Mouse (Mus musculus): ENCODE data around the gene Skap1.
A peak's percentile ranks its signal among the peaks of the same experiment; 100 is the strongest.

Skap1 gene

DNA sequence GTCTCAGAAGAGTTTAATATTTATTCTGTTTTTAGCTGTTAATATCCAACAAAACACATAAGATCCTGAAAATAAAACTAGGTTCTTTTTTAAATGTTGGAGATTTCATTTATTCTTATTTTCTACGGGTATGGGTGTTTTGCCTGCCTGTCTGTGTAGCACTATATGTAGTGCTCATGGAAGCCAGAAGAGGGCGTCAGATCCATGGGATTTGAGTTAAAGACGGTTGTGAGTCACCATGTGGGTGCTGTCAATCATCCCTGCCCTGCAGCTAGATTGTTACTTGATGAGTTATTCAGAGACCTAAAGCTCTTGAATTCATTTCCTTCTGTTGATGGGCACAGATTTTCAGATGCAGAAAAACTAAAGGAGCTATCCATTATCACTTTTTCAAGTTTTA, 108.1 kb downstream of the Skap1 start:
- DNase-seq: no peak

DNA sequence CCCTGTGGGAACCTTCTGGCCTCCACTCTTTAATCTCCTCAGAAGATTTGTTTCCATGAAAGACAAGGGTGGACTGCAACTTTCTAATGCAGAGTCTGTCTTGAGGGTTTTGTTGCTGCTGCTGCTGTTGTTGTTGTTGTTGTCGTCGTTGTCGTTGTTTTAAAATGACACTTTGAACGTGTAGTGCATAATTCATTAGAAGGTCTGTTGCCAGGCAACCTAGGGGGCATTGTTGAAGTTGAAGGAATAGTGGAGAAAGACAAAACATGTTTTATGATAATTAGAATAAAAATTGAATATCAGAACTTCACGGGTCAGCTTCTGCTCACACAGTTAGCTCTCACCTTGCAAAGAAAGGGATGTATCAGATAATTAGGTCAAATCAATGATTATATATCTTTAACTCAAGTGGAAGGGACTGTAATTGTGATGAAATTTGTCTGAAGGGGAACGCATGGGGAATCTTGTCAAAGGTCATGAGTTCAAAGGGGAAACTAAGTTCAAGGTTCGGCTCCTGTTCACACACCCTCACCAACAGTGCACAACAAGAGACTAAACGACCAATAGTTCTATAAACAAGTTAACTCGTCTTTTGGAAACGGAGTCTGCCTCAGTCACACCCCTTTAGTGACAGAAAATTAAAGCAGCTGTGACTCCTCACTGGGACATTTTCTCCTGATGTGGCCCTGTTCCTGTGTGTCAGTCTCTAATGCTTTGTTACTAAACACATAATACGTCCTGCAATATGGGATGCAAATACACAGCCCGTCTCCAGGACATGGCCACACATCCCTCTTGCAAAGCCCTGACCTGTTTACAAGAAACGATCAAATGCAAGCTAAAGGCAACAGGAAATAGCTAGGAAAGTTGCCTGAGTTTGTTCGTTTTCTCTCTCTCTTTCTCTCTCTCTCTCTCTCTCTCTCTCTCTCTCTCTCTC, 112.4 kb downstream of the Skap1 start:
- no peak for DNase-seq

- DNase-seq: no peak
These were observed 114.3 kb downstream of the Skap1 start for GRCm38 (mm10) chr11:96578551-96579283.

DNA sequence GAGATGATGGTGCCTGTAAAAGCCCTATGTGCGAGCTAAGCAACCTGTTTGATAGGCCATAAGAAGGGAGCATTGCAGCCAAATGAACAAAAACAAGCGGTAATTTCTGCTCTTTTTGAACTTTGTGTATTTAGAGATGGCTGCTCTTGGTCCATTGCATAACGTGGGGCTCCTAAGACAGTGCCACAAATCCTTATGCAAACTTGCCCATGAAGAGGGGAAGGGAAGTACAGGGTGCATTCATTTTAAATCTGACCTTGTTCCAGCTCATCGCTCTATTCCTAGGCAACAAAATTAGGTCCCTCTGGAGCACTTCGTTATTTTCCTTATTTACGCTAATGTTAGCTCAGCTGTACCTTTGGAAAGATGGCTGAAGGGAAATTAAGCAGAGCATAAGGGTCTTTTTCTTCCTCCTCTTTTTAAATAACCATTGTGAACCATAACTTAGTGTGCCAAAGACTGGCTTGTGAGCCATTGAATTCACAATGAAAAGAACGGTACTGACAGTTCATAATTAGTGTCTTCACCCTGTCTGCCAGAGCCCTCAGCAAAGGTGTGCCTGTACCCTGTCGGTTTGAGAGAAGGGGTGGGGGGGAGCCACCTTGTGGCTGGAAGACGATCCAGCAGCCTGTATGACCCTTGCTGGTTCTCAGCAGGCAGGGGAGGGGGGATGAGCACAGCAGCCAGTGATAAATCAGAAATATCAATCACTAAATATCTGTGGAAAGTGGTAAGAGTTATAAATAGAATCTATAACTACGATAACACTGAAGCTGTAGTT, 117.4 kb downstream of the Skap1 start:
- DNase-seq: no peak

- no peak for DNase-seq
These were observed 118.2 kb downstream of the Skap1 start for GRCm38 (mm10) chr11:96582595-96582994.

DNA sequence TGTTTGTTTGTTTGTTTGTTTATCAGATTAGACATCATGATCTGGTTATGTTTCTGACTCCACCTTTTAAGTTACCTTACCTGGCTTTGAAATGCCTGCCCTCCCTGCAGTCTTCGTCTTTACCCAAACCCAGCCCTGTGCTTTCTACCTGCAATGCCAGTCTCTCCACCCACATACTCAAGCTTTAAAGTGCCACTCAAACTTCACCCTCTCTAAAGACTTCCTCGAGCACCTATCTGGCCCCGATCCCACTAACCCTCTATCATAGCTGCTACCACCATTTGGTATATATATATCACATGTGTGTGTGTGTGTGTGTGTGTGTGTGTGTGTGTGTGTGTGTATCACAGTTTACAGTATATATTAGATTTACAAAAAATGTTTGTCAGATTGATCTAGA, 125.4 kb downstream of the Skap1 start:
- DNase-seq: no peak

GRCm38 (mm10) chr11:96595890-96596289, 131.5 kb downstream of the Skap1 start:
- no peak for DNase-seq

GRCm38 (mm10) chr11:96596301-96596700, 131.9 kb downstream of the Skap1 start:
- no peak for DNase-seq

- DNase-seq: no peak
These were observed 138.4 kb downstream of the Skap1 start for GRCm38 (mm10) chr11:96602806-96603205.

GRCm38 (mm10) chr11:96604306-96604705, 139.9 kb downstream of the Skap1 start:
- no peak for DNase-seq

DNA sequence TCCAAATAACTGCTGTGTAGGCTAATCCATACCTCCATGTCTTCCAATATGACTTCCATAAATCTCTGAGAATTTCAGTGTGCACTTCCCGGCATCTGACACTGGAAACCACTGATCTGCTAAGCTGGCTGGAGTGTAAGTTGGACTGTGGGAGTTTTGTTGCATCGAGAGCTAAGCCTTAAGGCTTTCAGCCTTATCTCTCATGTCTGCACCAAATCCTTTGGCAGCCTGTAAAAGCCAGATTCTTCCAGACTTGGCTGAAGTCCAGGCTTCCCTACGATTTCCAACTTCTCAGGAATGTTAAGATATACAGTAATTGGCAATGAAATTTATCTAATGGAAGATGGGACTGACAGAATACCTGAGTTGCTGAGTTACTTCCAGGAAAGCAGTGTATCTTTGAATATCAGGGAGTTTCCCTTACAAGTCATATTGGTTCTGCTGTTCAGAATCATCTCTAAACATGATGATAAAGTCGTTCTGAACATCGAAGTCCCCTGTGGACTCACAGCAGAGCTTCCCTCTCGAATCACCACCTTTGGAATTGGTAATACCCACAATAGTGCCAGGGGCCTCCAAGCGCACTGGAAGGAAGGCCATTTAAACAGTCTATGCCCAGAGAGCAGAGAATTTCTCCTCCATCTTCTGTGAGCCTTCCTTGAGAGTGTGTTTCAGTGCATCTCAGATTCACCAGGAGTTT, 140.5 kb downstream of the Skap1 start:
- no peak for DNase-seq

DNA sequence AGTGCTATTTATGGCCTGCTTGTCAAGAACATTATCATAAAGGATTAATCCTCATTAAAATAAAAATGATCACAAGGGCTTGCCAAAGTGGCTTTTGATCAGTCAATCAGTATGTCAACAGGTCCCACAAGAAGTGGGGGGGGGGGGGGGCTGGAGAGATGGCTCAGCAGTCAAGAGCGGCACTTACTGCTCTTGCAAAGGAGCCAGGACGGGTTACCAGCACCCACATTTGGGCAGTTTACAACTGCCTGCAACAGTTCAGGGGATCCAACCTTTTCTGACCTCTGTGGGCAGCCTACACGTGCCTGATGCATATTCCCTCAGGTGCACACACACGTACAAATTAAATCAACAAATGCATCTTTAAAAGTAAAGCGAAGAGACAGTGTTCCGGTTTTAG, 141.1 kb downstream of the Skap1 start:
- DNase-seq: no peak

- no peak for DNase-seq
These were observed 148.2 kb downstream of the Skap1 start for GRCm38 (mm10) chr11:96612596-96612995.

DNA sequence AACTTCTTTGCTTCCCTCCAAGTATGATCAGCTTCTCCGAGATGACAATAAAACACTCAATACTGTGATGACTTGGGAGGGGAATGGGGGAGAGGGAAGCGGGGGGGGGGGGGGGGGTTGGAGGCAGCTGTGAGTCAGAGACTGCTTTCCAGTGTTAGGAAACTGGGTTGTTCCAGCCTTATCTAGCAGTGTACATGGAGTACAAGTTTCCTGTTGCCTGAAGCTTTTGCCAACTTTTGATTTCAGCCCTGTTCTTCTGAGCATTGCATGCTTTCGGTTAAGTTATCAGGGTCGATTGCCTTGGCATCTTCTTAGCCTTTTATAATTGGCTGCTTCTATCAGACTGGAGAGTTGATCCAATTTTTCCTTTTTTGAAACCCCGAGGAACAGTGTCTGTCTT, 152.4 kb downstream of the Skap1 start:
- no peak for DNase-seq

- no peak for DNase-seq
These were observed 154.5 kb downstream of the Skap1 start for GRCm38 (mm10) chr11:96618789-96619445.

DNA sequence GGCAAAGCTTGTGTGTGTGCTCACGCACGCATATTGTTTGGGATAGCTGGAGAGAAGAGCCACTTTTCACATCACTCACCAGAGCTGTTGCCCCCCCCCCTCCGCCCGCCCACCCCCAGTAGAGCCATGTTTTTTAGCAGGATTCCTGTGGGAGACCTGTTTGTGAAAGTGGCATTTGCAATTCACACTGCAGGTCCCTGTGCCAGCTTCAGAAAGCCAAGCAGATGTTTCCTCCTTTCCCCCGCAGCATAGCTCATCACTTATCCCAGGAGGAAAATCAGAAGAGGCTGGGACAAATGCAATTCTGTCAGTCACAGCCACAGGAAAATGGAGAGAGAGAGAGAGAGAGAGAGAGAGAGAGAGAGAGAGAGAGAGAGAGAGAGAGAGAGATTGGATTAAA, 155.2 kb downstream of the Skap1 start:
- peak; percentile 15 for DNase-seq

DNA sequence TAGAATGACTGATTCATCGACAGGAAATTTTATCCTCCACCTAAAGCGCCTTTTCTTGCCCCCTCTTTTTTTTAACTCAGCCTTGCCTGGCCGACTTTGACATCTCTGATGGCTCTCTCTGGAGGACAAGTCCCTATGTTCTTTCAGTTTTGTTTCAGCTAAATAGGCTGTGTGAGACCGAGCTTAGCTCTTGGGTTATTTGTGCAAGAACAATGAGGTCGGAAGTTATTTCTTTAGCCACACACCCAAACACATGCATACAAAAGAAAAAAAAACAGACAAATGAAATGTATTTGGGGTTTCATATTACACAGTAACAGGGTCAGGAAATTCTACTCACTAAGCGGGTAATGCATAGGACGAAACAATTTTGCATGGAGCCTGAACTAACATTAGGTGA, 155.6 kb downstream of the Skap1 start:
- DNase-seq: no peak

GRCm38 (mm10) chr11:96620660-96621059, 156.3 kb downstream of the Skap1 start:
- no peak for DNase-seq

DNA sequence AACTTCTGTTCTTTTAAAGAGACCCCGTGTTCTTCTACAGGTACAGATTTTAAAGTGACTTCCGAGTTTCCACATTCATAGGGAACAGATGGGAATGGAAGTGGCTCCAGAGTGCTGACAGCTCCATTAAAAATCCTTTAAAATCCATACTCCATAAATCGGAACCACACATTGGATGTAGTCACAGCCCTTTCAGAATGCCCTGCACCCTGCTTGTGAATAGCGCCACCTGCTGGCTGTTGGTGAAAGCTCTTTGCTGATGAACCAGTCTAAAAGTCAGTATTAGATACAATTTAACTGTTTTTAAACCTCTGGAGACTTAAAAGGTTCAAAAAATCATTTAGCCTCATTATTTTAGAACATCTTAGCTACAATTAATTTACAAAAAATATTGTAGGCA, 156.8 kb downstream of the Skap1 start:
- peak; percentile 54 for DNase-seq

DNA sequence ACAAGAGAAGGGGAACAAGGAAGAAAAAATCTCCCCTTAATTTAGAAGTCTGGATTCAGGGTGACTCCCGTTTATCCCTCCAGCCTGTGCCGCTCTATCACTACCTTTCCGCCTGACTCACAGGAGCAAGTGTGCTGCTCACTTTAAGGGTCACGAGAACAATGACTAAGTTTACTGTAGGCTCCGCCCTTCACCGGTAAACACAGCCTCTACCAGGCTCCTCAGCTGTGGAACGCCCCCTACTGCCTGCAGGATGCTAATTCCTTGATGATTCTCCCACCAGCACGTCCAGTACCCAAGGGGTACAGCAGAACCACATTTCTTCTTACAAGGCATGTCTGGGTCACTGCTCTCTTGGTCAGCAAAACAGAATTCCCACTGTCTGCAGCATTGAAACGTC, 158.4 kb downstream of the Skap1 start:
- DNase-seq: no peak

GRCm38 (mm10) chr11:96624436-96624835, 160.0 kb downstream of the Skap1 start:
- DNase-seq: no peak

DNA sequence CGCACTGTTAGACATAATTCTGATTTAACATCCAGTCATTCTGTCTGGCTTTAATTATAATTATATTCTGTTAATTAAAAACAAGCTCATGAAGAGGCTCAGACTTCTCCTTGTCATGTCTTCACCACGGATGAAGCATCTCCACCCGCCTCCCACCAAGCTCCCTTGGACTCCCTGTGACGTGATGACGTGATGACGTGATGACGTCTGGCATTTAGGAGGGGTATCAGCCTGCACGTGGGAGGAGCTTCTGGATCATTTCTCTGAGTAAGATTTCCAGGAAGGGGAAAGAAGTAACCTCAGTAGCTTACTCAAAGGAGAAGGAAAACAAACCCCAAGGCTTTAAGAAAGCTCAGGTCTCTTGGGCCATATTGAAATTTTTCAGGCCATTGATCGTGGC, 165.4 kb downstream of the Skap1 start:
- no peak for DNase-seq

All from right cerebral cortex, postnatal 25 days (tissue).